In genomic region chr11:57956909-57957308, GRCm38 (mm10) we compare ENCODE assay signal across 28 mouse cellular contexts. TPM values are rescaled to one million over a fixed set of nuclear protein-coding genes. Genes with fewer than 3 reads are reported as not detected.
DNase-seq lines count a peak whose midpoint lies in the region; ATAC-seq and TF ChIP-seq lines count a peak whose summit lies in the region.
"Had no signal": no experiment of that assay in that cellular context is flagged by ENCODE, and none has a peak within 500 bp of the region (broad histone marks: within the 10 kb centered on the region; RNA-seq: fewer than 3 reads in every experiment).

No protein-coding gene starts in this region.

- TF ChIP-seq EP300 in liver, embryonic 14.5 days (IDR thresholded peaks at IDR 0.05; ENCODE audit: low read depth) = no peak

- H3K27ac ChIP-seq in liver, embryonic 12.5 days = peak overlapping the region; percentile 99
- H3K27ac ChIP-seq in liver, embryonic 11.5 days (ENCODE audit: low read depth, low read length) = no peak overlapping the region
- peak overlapping the region; percentile 45 for H3K27ac ChIP-seq in liver, embryonic 14.5 days
- H3K27ac ChIP-seq: forebrain, embryonic 10.5 days; forebrain, embryonic 13.5 days; heart, adult 2 months; heart, embryonic 15.5 days; hindbrain, embryonic 10.5 days; hindbrain, embryonic 14.5 days; hindbrain, postnatal 0 days had no signal

- no peaks in the 10 kb centered on the region for H3K36me3 ChIP-seq in liver, embryonic 12.5 days
- H3K36me3 ChIP-seq in liver, embryonic 11.5 days (ENCODE audit: control insufficient read depth, insufficient read depth, low read length) = no peaks in the 10 kb centered on the region
- H3K36me3 ChIP-seq in liver, embryonic 14.5 days (replicated peaks; ENCODE audit: control insufficient read depth, insufficient read depth, low read depth) = no peaks in the 10 kb centered on the region
- H3K36me3 ChIP-seq: forebrain, embryonic 10.5 days; heart, embryonic 12.5 days; heart, embryonic 15.5 days; hindbrain, embryonic 10.5 days had no signal

- H3K4me2 ChIP-seq in liver, embryonic 12.5 days = no peak overlapping the region
- no peak overlapping the region for H3K4me2 ChIP-seq in liver, embryonic 11.5 days
- H3K4me2 ChIP-seq in liver, embryonic 14.5 days (ENCODE audit: low read depth) = no peak overlapping the region
- H3K4me2 ChIP-seq: forebrain, embryonic 13.5 days; heart, embryonic 12.5 days; heart, embryonic 15.5 days; hindbrain, embryonic 14.5 days had no signal

- TF ChIP-seq CTCF in liver, embryonic 14.5 days (IDR thresholded peaks at IDR 0.05; ENCODE audit: low read depth) = no peak

- no peak for DNase-seq in liver, embryonic 11.5 days (ENCODE audit: low spot score)
- DNase-seq in ES-CJ7 (ENCODE audit: low read depth, low spot score) (peak; percentile 97), R1 (ENCODE audit: low read depth, low spot score) (peak; percentile 95)
- DNase-seq in liver, embryonic 14.5 days (ENCODE audit: low read depth in 3 of 3, low spot score in 3 of 3) = no peak
- DNase-seq in urinary bladder, adult 18-20 months (ENCODE audit: low spot score in 2 of 2) = no peak
- DNase-seq in frontal cortex, postnatal 14 days (ENCODE audit: low spot score in 2 of 2) = no peak
- no peak for DNase-seq in layer of hippocampus, adult 18-20 months (ENCODE audit: low spot score in 2 of 2)
- DNase-seq: adrenal gland, adult 2 months; adrenal gland, postnatal 25 days; cerebellum, adult 18-20 months; cerebellum, adult 9-10 months; cerebellum, postnatal 14 days; gastrocnemius, postnatal 25 days; heart, adult 2 months; heart, postnatal 10 days; heart, postnatal 36 days had no signal

- ATAC-seq in liver, embryonic 12.5 days = no peak
- ATAC-seq in liver, embryonic 11.5 days (replicated peaks; ENCODE audit: low FRiP score) = no peak
- no peak for ATAC-seq in liver, embryonic 14.5 days (ENCODE audit: insufficient read depth)
- ATAC-seq: CD4-positive, CD25-positive, alpha-beta regulatory T cell, adult 4 months; forebrain, embryonic 13.5 days; forebrain, embryonic 16.5 days; hindbrain, postnatal 0 days; inflammation-experienced regulatory T-cells, adult 6 months; intestine, embryonic 16.5 days had no signal

- no peak overlapping the region for H3K4me3 ChIP-seq in liver, embryonic 12.5 days
- no peak overlapping the region for H3K4me3 ChIP-seq in liver, embryonic 11.5 days (ENCODE audit: low read depth, low read length)
- no peak overlapping the region for H3K4me3 ChIP-seq in liver, embryonic 14.5 days (ENCODE audit: insufficient read depth in 1 of 2, low read depth in 2 of 2, low read length in 2 of 2)
- H3K4me3 ChIP-seq: forebrain, embryonic 10.5 days; forebrain, embryonic 13.5 days; heart, adult 2 months; heart, embryonic 12.5 days; heart, embryonic 15.5 days; hindbrain, embryonic 10.5 days had no signal

- 73% methylated on average over 9 of the region's 9 CpGs for WGBS in liver, embryonic 12.5 days (ENCODE audit: insufficient replicate concordance)
- WGBS in liver, embryonic 11.5 days = 86% methylated on average over 9 of the region's 9 CpGs
- 73% methylated on average over 9 of the region's 9 CpGs for WGBS in liver, embryonic 14.5 days (ENCODE audit: insufficient replicate concordance)

- H3K9ac ChIP-seq in liver, embryonic 12.5 days = no peak overlapping the region
- no peak overlapping the region for H3K9ac ChIP-seq in liver, embryonic 11.5 days (ENCODE audit: low read depth, low read length)
- H3K9ac ChIP-seq in liver, embryonic 14.5 days (replicated peaks) = no peak overlapping the region
- H3K9ac ChIP-seq: forebrain, embryonic 13.5 days; heart, embryonic 12.5 days; heart, embryonic 15.5 days; hindbrain, embryonic 14.5 days had no signal

- no peaks in the 10 kb centered on the region for H3K9me3 ChIP-seq in liver, embryonic 12.5 days (replicated peaks)
- no peaks in the 10 kb centered on the region for H3K9me3 ChIP-seq in liver, embryonic 11.5 days (ENCODE audit: control insufficient read depth, low read length)
- H3K9me3 ChIP-seq in liver, embryonic 14.5 days (ENCODE audit: control insufficient read depth, low read length) = no peaks in the 10 kb centered on the region
- H3K9me3 ChIP-seq: forebrain, embryonic 10.5 days; forebrain, embryonic 13.5 days; heart, embryonic 12.5 days; heart, embryonic 15.5 days; hindbrain, embryonic 10.5 days had no signal

- no peaks in the 10 kb centered on the region for H3K27me3 ChIP-seq in liver, embryonic 12.5 days (replicated peaks)
- no peaks in the 10 kb centered on the region for H3K27me3 ChIP-seq in liver, embryonic 11.5 days (replicated peaks; ENCODE audit: control insufficient read depth, insufficient read depth, low read length)
- H3K27me3 ChIP-seq in liver, embryonic 14.5 days (ENCODE audit: control insufficient read depth, insufficient read depth, low read length) = no peaks in the 10 kb centered on the region
- H3K27me3 ChIP-seq: forebrain, embryonic 13.5 days; heart, embryonic 12.5 days; heart, embryonic 15.5 days had no signal

- peaks cover 100% of the 10 kb centered on the region for H3K4me1 ChIP-seq in liver, embryonic 12.5 days
- H3K4me1 ChIP-seq in liver, embryonic 11.5 days (replicated peaks; ENCODE audit: control insufficient read depth, insufficient read depth, low read length) = peaks cover 53% of the 10 kb centered on the region
- H3K4me1 ChIP-seq in liver, embryonic 14.5 days (replicated peaks; ENCODE audit: control insufficient read depth in 2 of 2, insufficient read depth in 2 of 2, low read length in 1 of 2) = peaks cover 81 to 91% of the 10 kb centered on the region in 2 experiments
- H3K4me1 ChIP-seq: forebrain, embryonic 13.5 days had no signal

RNA-seq across cellular contexts. Expression of gene Larp1, which starts 52.0 kb away (rescaled TPM):
- polyA plus RNA-seq in liver, embryonic 12.5 days (2016; fragmentation: Nextera tagmentation; extraction: Ambion mirVana) = 41.6 and 42.4 TPM in 2 replicates
- polyA plus RNA-seq in liver, embryonic 11.5 days (2014; fragmentation: Nextera tagmentation; extraction: Ambion mirVana) = 37.2 and 43.0 TPM in 2 replicates
- polyA plus RNA-seq in liver, embryonic 14.5 days (2012; rRNA removed) = 21.1 and 25.5 TPM in 2 replicates
- polyA plus RNA-seq in liver, embryonic 14.5 days (2014; fragmentation: Nextera tagmentation; extraction: Ambion mirVana) = 15.8 and 19.0 TPM in 2 replicates
- total RNA-seq in layer of hippocampus, adult 18-20 months (2021) = 10 to 100 TPM; 89.7 to 90.3 TPM

Comparison
In these comparisons a context has a peak if more than half of its experiments do, and no peak if none do; other contexts are left out.
1. DNase-seq: peak in ES-CJ7 (single experiment) and R1 (single experiment); none in liver, embryonic 11.5 days (single experiment), liver, embryonic 14.5 days (0 of 3), urinary bladder, adult 18-20 months (0 of 2), frontal cortex, postnatal 14 days (0 of 2) and layer of hippocampus, adult 18-20 months (0 of 2).